Comparison of ENCODE assay signal across 27 mouse cellular contexts in genomic region chr8:15532027-15532426, GRCm38 (mm10).
DNase-seq lines count a peak whose midpoint lies in the region; ATAC-seq and TF ChIP-seq lines count a peak whose summit lies in the region.
"Had no signal": no experiment of that assay in that cellular context is flagged by ENCODE, and none has a peak within 500 bp of the region (broad histone marks: within the 10 kb centered on the region; RNA-seq: fewer than 3 reads in every experiment).

No protein-coding gene starts in this region.

- H3K27me3 ChIP-seq in forebrain, embryonic 15.5 days, result no peaks in the 10 kb centered on the region
- H3K27me3 ChIP-seq in forebrain, embryonic 16.5 days (replicated peaks; ENCODE audit: control insufficient read depth, insufficient read depth, low read length), result no peaks in the 10 kb centered on the region
- H3K27me3 ChIP-seq in hindbrain, embryonic 14.5 days (ENCODE audit: control insufficient read depth, insufficient read depth, low read length), result no peaks in the 10 kb centered on the region
- H3K27me3 ChIP-seq in hindbrain, postnatal 0 days (ENCODE audit: insufficient read depth, low read length), result no peaks in the 10 kb centered on the region
- H3K27me3 ChIP-seq in midbrain, embryonic 16.5 days (ENCODE audit: control insufficient read depth, insufficient read depth, low read depth, low read length), result no peaks in the 10 kb centered on the region
- no peaks in the 10 kb centered on the region for H3K27me3 ChIP-seq in midbrain, embryonic 11.5 days (ENCODE audit: control insufficient read depth, insufficient read depth, low read length)
- H3K27me3 ChIP-seq in neural tube, embryonic 14.5 days (ENCODE audit: control insufficient read depth, insufficient read depth, low read length), result no peaks in the 10 kb centered on the region
- H3K27me3 ChIP-seq in neural tube, embryonic 15.5 days (replicated peaks), result no peaks in the 10 kb centered on the region
- H3K27me3 ChIP-seq: CH12.LX; embryonic facial prominence, embryonic 12.5 days; embryonic facial prominence, embryonic 15.5 days; heart, embryonic 12.5 days; heart, embryonic 15.5 days; Patski had no signal

- H3K4me1 ChIP-seq in forebrain, embryonic 15.5 days, result no peaks in the 10 kb centered on the region
- no peaks in the 10 kb centered on the region for H3K4me1 ChIP-seq in forebrain, embryonic 16.5 days (replicated peaks; ENCODE audit: control insufficient read depth, insufficient read depth, low read length)
- no peaks in the 10 kb centered on the region for H3K4me1 ChIP-seq in hindbrain, embryonic 14.5 days (replicated peaks; ENCODE audit: control insufficient read depth, insufficient read depth, low read length)
- H3K4me1 ChIP-seq in hindbrain, postnatal 0 days (ENCODE audit: insufficient read depth, low read length), result no peaks in the 10 kb centered on the region
- H3K4me1 ChIP-seq in midbrain, embryonic 16.5 days (ENCODE audit: control insufficient read depth, insufficient read depth, low read length), result no peaks in the 10 kb centered on the region
- no peaks in the 10 kb centered on the region for H3K4me1 ChIP-seq in midbrain, embryonic 11.5 days (ENCODE audit: control insufficient read depth, insufficient read depth, low read length)
- no peaks in the 10 kb centered on the region for H3K4me1 ChIP-seq in neural tube, embryonic 14.5 days (ENCODE audit: control insufficient read depth, insufficient read depth, low read length)
- no peaks in the 10 kb centered on the region for H3K4me1 ChIP-seq in neural tube, embryonic 15.5 days
- H3K4me1 ChIP-seq: embryonic facial prominence, embryonic 12.5 days; embryonic facial prominence, embryonic 15.5 days; heart, embryonic 12.5 days; heart, embryonic 15.5 days had no signal

- 0 out of 2 replicates have a peak, but pooled peaks have one; percentile 43 for ATAC-seq in forebrain, embryonic 15.5 days (replicated peaks)
- ATAC-seq in forebrain, embryonic 16.5 days, result no peak
- ATAC-seq in hindbrain, embryonic 14.5 days (ENCODE audit: low FRiP score), result peak; percentile 34; the same call in 1 of the 2 replicates
- ATAC-seq in hindbrain, postnatal 0 days, result no peak
- peak; percentile 14; the same call in 1 of the 2 replicates for ATAC-seq in midbrain, embryonic 16.5 days
- no peak for ATAC-seq in midbrain, embryonic 11.5 days (ENCODE audit: low FRiP score)
- ATAC-seq in neural tube, embryonic 14.5 days (ENCODE audit: low read depth), result peak; percentile 56
- ATAC-seq in neural tube, embryonic 15.5 days (ENCODE audit: low FRiP score), result no peak
- ATAC-seq: intestine, postnatal 0 days; Patski had no signal

- no peak overlapping the region for H3K27ac ChIP-seq in forebrain, embryonic 15.5 days (replicated peaks)
- no peak overlapping the region for H3K27ac ChIP-seq in forebrain, embryonic 16.5 days (ENCODE audit: low read length)
- H3K27ac ChIP-seq in hindbrain, embryonic 14.5 days, result no peak overlapping the region
- H3K27ac ChIP-seq in hindbrain, postnatal 0 days, result no peak overlapping the region
- no peak overlapping the region for H3K27ac ChIP-seq in midbrain, embryonic 16.5 days (ENCODE audit: low read length)
- H3K27ac ChIP-seq in midbrain, embryonic 11.5 days (ENCODE audit: low read depth, low read length), result no peak overlapping the region
- no peak overlapping the region for H3K27ac ChIP-seq in neural tube, embryonic 14.5 days (ENCODE audit: low read depth, low read length)
- H3K27ac ChIP-seq in neural tube, embryonic 15.5 days (replicated peaks), result no peak overlapping the region
- H3K27ac ChIP-seq: embryonic facial prominence, embryonic 12.5 days; embryonic facial prominence, embryonic 15.5 days; heart, embryonic 15.5 days had no signal

- H3K4me3 ChIP-seq in forebrain, embryonic 15.5 days, result no peak overlapping the region
- no peak overlapping the region for H3K4me3 ChIP-seq in forebrain, embryonic 16.5 days (replicated peaks; ENCODE audit: low read length)
- no peak overlapping the region for H3K4me3 ChIP-seq in hindbrain, embryonic 14.5 days (replicated peaks; ENCODE audit: low read length)
- no peak overlapping the region for H3K4me3 ChIP-seq in hindbrain, postnatal 0 days (ENCODE audit: low read length)
- H3K4me3 ChIP-seq in midbrain, embryonic 16.5 days (ENCODE audit: low read depth, low read length), result no peak overlapping the region
- H3K4me3 ChIP-seq in midbrain, embryonic 11.5 days (ENCODE audit: low read depth, low read length), result no peak overlapping the region
- H3K4me3 ChIP-seq in neural tube, embryonic 14.5 days (ENCODE audit: low read depth, low read length), result no peak overlapping the region
- no peak overlapping the region for H3K4me3 ChIP-seq in neural tube, embryonic 15.5 days (replicated peaks)
- H3K4me3 ChIP-seq: embryonic facial prominence, embryonic 12.5 days; embryonic facial prominence, embryonic 15.5 days; heart, embryonic 12.5 days; heart, embryonic 15.5 days had no signal

- WGBS in forebrain, embryonic 15.5 days, result 75% methylated on average over 4 of the region's 4 CpGs
- WGBS in forebrain, embryonic 16.5 days, result 80% methylated on average over 4 of the region's 4 CpGs
- WGBS in hindbrain, embryonic 14.5 days, result 73% methylated on average over 4 of the region's 4 CpGs
- WGBS in hindbrain, postnatal 0 days, result 71% methylated on average over 4 of the region's 4 CpGs
- WGBS in midbrain, embryonic 16.5 days, result 80% methylated on average over 4 of the region's 4 CpGs
- WGBS in midbrain, embryonic 11.5 days, result 91% methylated on average over 4 of the region's 4 CpGs
- WGBS in neural tube, embryonic 14.5 days, result 79% methylated on average over 4 of the region's 4 CpGs
- 61% methylated on average over 4 of the region's 4 CpGs for WGBS in neural tube, embryonic 15.5 days

- TF ChIP-seq CTCF in hindbrain, postnatal 0 days (IDR thresholded peaks at IDR 0.05; ENCODE audit: low read depth), result no peak

- H3K9ac ChIP-seq in forebrain, embryonic 15.5 days (replicated peaks), result no peak overlapping the region
- H3K9ac ChIP-seq in forebrain, embryonic 16.5 days (replicated peaks; ENCODE audit: low read depth, low read length), result no peak overlapping the region
- H3K9ac ChIP-seq in hindbrain, embryonic 14.5 days, result no peak overlapping the region
- H3K9ac ChIP-seq in hindbrain, postnatal 0 days (replicated peaks; ENCODE audit: low read length), result no peak overlapping the region
- H3K9ac ChIP-seq in midbrain, embryonic 16.5 days (ENCODE audit: low read depth, low read length), result no peak overlapping the region
- no peak overlapping the region for H3K9ac ChIP-seq in midbrain, embryonic 11.5 days (ENCODE audit: low read length)
- H3K9ac ChIP-seq in neural tube, embryonic 14.5 days (replicated peaks; ENCODE audit: low read depth, low read length), result no peak overlapping the region
- H3K9ac ChIP-seq in neural tube, embryonic 15.5 days (replicated peaks), result no peak overlapping the region
- H3K9ac ChIP-seq: embryonic facial prominence, embryonic 12.5 days; embryonic facial prominence, embryonic 15.5 days; heart, embryonic 12.5 days; heart, embryonic 15.5 days had no signal

- DNase-seq in hindbrain, embryonic 14.5 days (ENCODE audit: low spot score), result no peak
- no peak for DNase-seq in hindbrain, postnatal 0 days (ENCODE audit: low spot score)
- no peak for DNase-seq in midbrain, embryonic 11.5 days (ENCODE audit: low spot score, missing footprints)
- DNase-seq: adrenal gland, postnatal 10 days; adrenal gland, postnatal 36 days; B cell, adult 2 months; cerebellum, adult 11 months; cerebellum, adult 2 months; cerebellum, adult 9-11 months; cerebellum, postnatal 25 days; gastrocnemius, postnatal 25 days; heart, adult 18-20 months; heart, postnatal 10 days; heart, postnatal 36 days had no signal

- H3K4me2 ChIP-seq in forebrain, embryonic 15.5 days (replicated peaks), result no peak overlapping the region
- H3K4me2 ChIP-seq in forebrain, embryonic 16.5 days (ENCODE audit: low read length), result no peak overlapping the region
- H3K4me2 ChIP-seq in hindbrain, embryonic 14.5 days (replicated peaks), result no peak overlapping the region
- H3K4me2 ChIP-seq in hindbrain, postnatal 0 days (ENCODE audit: low read depth, low read length), result no peak overlapping the region
- no peak overlapping the region for H3K4me2 ChIP-seq in midbrain, embryonic 16.5 days (ENCODE audit: low read length)
- H3K4me2 ChIP-seq in midbrain, embryonic 11.5 days, result no peak overlapping the region
- H3K4me2 ChIP-seq in neural tube, embryonic 14.5 days (ENCODE audit: low read depth, low read length), result no peak overlapping the region
- no peak overlapping the region for H3K4me2 ChIP-seq in neural tube, embryonic 15.5 days
- H3K4me2 ChIP-seq: embryonic facial prominence, embryonic 12.5 days; embryonic facial prominence, embryonic 15.5 days; heart, embryonic 12.5 days; heart, embryonic 15.5 days had no signal

- H3K36me3 ChIP-seq in forebrain, embryonic 15.5 days, result no peaks in the 10 kb centered on the region
- H3K36me3 ChIP-seq in forebrain, embryonic 16.5 days (ENCODE audit: control insufficient read depth, insufficient read depth), result no peaks in the 10 kb centered on the region
- H3K36me3 ChIP-seq in hindbrain, embryonic 14.5 days (replicated peaks; ENCODE audit: control insufficient read depth, insufficient read depth), result no peaks in the 10 kb centered on the region
- no peaks in the 10 kb centered on the region for H3K36me3 ChIP-seq in hindbrain, postnatal 0 days (ENCODE audit: insufficient read depth, low read length)
- H3K36me3 ChIP-seq in midbrain, embryonic 16.5 days (ENCODE audit: control insufficient read depth, insufficient read depth, low read length), result no peaks in the 10 kb centered on the region
- no peaks in the 10 kb centered on the region for H3K36me3 ChIP-seq in midbrain, embryonic 11.5 days (ENCODE audit: control insufficient read depth, insufficient read depth, low read length)
- H3K36me3 ChIP-seq in neural tube, embryonic 14.5 days (ENCODE audit: control insufficient read depth, insufficient read depth, low read length), result no peaks in the 10 kb centered on the region
- H3K36me3 ChIP-seq in neural tube, embryonic 15.5 days, result no peaks in the 10 kb centered on the region
- H3K36me3 ChIP-seq: embryonic facial prominence, embryonic 12.5 days; embryonic facial prominence, embryonic 15.5 days; G1E; heart, embryonic 12.5 days; heart, embryonic 15.5 days had no signal

- no peaks in the 10 kb centered on the region for H3K9me3 ChIP-seq in forebrain, embryonic 15.5 days
- H3K9me3 ChIP-seq in forebrain, embryonic 16.5 days (ENCODE audit: control insufficient read depth, low read length), result no peaks in the 10 kb centered on the region
- H3K9me3 ChIP-seq in hindbrain, embryonic 14.5 days (ENCODE audit: control insufficient read depth, low read length), result no peaks in the 10 kb centered on the region
- H3K9me3 ChIP-seq in hindbrain, postnatal 0 days (ENCODE audit: low read length), result no peaks in the 10 kb centered on the region
- H3K9me3 ChIP-seq in midbrain, embryonic 16.5 days (replicated peaks; ENCODE audit: control insufficient read depth, low read length, poor library complexity, severe bottlenecking), result no peaks in the 10 kb centered on the region
- no peaks in the 10 kb centered on the region for H3K9me3 ChIP-seq in midbrain, embryonic 11.5 days (ENCODE audit: control insufficient read depth, low read length)
- no peaks in the 10 kb centered on the region for H3K9me3 ChIP-seq in neural tube, embryonic 14.5 days (ENCODE audit: control insufficient read depth, low read length)
- H3K9me3 ChIP-seq in neural tube, embryonic 15.5 days (replicated peaks), result no peaks in the 10 kb centered on the region
- H3K9me3 ChIP-seq: embryonic facial prominence, embryonic 12.5 days; embryonic facial prominence, embryonic 15.5 days; heart, embryonic 12.5 days; heart, embryonic 15.5 days had no signal

Comparison
In these comparisons a context has a peak if more than half of its experiments do, and no peak if none do; other contexts are left out.
1. ATAC-seq: peak in forebrain, embryonic 15.5 days (single experiment), hindbrain, embryonic 14.5 days (single experiment), midbrain, embryonic 16.5 days (single experiment) and neural tube, embryonic 14.5 days (single experiment); none in forebrain, embryonic 16.5 days (single experiment), hindbrain, postnatal 0 days (single experiment), midbrain, embryonic 11.5 days (single experiment) and neural tube, embryonic 15.5 days (single experiment).